Mouse (Mus musculus) bone marrow, adult 2 months (tissue): ENCODE data around the gene Hnrnph2. TPM values are rescaled to one million over a fixed set of nuclear protein-coding genes. Genes with fewer than 3 reads are reported as not detected.

Experiments used
- H3K27ac ChIP-seq: fragments of 200-500 bp; 2 replicates; pipeline ENCODE4 v1.5.1; 2012; ENCODE audit warnings: low read depth, mild to moderate bottlenecking, control low read depth, inconsistent platforms, low read length; ENCODE audit not compliant: control insufficient read depth, poor library complexity, insufficient read depth
- H3K4me1 ChIP-seq: fragments of 200-500 bp; 2 replicates; pipeline ENCODE4 v1.6.1; 2011; ENCODE audit warnings: low read length; ENCODE audit not compliant: control insufficient read depth, insufficient read depth
- H3K4me3 ChIP-seq: fragments of 200-500 bp; replicated peaks from 2 replicates; pipeline ENCODE3; 2011; ENCODE audit warnings: mild to moderate bottlenecking, low read depth, low read length, control low read depth; ENCODE audit not compliant: control insufficient read depth
- CTCF ChIP-seq: fragments of 200-500 bp; IDR thresholded peaks from 2 replicates; pipeline ENCODE4 v1.5.1; 2011; ENCODE audit warnings: low read length, control low read depth; ENCODE audit not compliant: control insufficient read depth, insufficient read depth
- POLR2A ChIP-seq: fragments of 200-500 bp; IDR thresholded peaks from 2 replicates; pipeline ENCODE4 v1.6.1; 2011; ENCODE audit warnings: low read depth, mild to moderate bottlenecking, control low read depth, low read length, borderline replicate concordance; ENCODE audit not compliant: control insufficient read depth
- WGBS: fragments of 180-500 bp; shearing (Covaris S2); methylation state at CpG from one replicate; pipeline ENCODE4 v1.1.7; 2018; 5-methylcytosine and 5-hydroxymethylcytosine counted together
- polyA plus RNA-seq: library from polyadenylated mRNA; stranded (reverse); fragments of >200 nt; gene quantifications from 2 replicates; pipeline ENCODE4 v1.2.4, GENCODE M21; 2011; ENCODE audit warnings: low replicate concordance; ENCODE audit not compliant: missing spikeins, insufficient read depth, insufficient read length

The Hnrnph2 gene
- polyA plus RNA-seq, 1 experiment, result 50.4 TPM

DNA sequence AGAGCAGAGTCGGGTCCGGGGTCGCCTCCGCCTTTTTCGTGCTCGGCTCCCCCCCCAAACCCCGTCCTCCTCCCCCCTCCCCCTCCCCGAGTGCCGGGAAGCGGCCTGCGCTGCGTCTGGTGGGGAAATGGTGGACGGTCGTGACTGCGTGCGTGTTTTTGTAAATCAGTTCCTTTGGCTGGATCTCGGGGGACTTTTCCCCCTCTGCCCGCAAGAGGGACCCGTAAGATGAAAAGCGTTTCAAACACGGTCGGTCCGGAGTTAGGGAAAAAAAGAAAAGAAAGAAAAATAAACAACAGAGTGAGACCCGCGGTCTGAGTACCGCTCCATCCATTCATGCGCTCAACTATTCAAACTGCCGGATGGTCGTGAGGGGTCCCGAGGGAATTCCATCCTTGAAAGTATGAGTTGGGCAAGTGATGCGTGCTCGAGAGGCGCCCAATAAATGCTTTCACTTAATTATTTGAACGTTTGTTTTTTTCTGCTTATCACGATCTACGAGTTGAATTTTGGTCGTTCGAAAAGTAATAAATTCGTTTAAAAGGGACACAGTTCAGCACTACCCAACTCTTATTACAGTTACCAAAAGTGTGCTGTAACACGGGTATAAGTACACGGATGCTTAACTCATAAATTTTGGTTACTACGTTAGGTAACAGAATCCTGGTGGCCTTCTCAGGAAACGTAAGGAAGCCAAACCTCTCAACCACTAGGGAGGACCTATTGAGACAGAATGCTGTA is 571 bp downstream of the Hnrnph2 start:
- Histone ChIP-seq H3K27ac (peak overlapping the region; percentile 93), H3K4me3 (peak overlapping the region; percentile 79), H3K4me1 (no peaks in the 10 kb centered on the region; the same call in 1 of the 2 replicates)
- TF ChIP-seq CTCF (no peak), POLR2A (no peak)
- 14% methylated on average over 33 of the region's 43 CpGs for WGBS

DNA sequence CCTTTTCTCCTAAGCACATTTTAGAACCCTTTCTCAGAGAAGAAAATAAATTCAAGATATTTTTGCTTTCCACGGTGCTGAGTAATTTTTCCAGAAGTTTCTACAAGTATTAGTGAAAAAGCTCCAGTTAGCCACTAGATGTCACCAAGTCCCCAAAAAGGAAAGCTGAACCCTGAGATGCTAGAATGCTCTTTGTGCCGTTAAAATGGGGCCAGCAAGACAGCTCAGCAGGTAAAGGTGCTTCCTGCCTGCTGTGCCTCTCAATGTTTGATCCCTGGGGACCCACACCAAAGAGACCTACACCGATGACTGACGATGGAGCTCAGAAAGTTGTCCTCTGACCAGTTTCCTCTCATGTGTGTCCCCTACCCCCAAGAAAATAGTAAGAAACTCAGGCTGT is 8.5 kb downstream of the Hnrnph2 start:
- no peak for TF ChIP-seq POLR2A
- TF ChIP-seq CTCF, result no peak
- H3K27ac ChIP-seq, result no peak overlapping the region
- H3K4me1 ChIP-seq, result no peaks in the 10 kb centered on the region; the same call in 1 of the 2 replicates
- WGBS, result 12% methylated on average over 4 of the region's 4 CpGs
- no peak overlapping the region for H3K4me3 ChIP-seq

DNA sequence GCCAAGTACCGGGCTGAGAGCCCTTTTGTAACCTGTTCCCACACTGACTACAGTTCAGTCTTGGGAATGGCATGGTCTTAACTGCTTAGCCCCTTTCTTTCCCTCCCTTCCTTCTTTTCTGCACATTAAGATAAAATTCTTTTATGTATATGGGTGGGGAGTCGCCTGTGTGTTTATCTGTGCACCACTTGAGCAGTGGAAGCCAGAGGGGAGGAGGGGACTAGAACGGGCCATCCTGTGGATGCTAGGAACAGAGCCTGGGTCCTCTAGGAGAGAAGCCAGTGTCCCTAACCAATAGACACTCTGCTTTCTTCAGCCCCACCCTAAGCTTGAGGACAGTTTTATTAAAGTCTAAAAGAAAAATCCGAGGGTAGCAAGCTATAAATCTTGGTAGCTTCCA is 10.0 kb downstream of the Hnrnph2 start:
- TF ChIP-seq POLR2A, result no peak
- TF ChIP-seq CTCF, result no peak
- H3K4me3 ChIP-seq, result no peak overlapping the region
- H3K27ac ChIP-seq, result no peak overlapping the region
- H3K4me1 ChIP-seq, result no peaks in the 10 kb centered on the region; the same call in 1 of the 2 replicates
- 45% methylated on average over 4 of the region's 4 CpGs for WGBS

DNA sequence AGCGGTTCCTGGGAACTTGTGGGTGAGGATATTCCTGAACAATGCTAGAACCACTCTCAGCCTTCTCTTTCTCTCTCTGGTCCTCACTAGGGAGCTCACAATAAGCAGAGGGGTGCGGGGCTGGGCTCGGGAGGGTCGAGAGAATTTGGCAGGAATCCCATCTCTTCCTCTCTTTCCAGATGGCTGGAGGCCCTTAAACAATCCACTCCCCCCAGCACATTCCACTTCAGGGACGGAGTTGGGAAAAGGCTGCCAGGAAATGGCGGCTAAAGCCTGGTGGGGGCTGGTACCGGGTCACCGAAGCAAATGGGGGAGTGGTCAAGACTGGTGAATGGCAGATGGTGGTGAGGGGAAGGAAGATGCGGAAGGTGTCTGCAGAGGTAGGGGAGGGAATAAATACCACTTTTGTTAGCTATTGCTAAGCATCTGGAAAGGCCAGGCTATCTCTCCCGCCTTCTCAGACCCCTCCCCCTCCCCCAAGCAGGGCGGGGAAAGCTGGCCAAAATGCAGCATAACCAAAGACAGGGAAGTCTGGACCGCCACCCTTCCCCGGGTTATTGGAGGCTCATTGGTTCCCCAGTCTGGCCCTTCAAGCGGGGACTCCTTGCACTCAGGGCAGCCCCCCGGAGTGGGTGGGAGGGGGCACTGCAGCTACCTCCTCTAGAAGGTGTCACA is 11.4 kb downstream of the Hnrnph2 start:
- peak overlapping the region; percentile 54 for H3K4me3 ChIP-seq
- WGBS, result 17% methylated on average over 15 of the region's 15 CpGs
- no peaks in the 10 kb centered on the region; the same call in 1 of the 2 replicates for H3K4me1 ChIP-seq
- no peak overlapping the region for H3K27ac ChIP-seq
- TF ChIP-seq POLR2A (no peak), CTCF (no peak)

DNA sequence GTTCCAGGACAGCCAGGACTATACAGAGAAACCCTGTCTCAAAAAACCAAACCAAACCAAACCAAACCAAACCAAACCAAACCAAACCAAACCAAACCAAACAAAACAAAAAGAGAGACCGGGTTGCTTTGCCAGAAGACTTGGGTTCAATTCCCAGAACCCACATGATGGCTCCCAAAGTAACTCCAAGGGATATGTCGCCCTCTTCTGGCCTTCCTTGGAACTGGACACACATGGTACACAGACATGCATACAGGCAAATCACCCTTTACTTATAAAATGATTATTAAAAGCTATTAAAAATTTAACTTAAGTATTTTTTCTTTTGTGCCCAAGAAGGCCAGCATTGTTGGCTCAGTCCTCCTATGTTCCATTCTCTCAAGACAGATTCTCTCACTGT is 13.3 kb downstream of the Hnrnph2 start:
- 64% methylated on average over 2 of the region's 2 CpGs for WGBS
- TF ChIP-seq CTCF, result peak; percentile 31
- no peak for TF ChIP-seq POLR2A
- no peak overlapping the region for H3K27ac ChIP-seq
- H3K4me1 ChIP-seq, result no peaks in the 10 kb centered on the region
- no peak overlapping the region for H3K4me3 ChIP-seq

DNA sequence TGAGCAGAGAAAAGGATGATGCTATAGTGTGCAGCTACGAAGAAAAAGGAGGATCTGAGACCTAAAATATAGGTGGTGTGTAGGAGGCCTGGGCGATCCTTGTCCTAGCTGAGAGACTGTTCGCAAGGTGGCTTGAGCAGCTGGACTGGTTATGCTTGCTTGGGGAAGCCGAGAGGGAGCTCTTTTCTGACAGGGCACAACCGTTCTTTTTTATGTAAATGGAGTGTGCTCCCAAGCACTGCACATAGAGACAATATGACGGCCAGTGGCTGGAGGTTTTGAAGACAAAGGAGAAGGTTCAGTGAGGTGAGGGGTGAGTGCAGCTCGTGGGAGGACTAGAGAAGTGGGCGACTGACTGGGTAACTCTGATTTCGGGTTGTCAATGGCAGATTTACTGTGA is 18.7 kb downstream of the Hnrnph2 start:
- TF ChIP-seq CTCF (no peak), POLR2A (no peak)
- 70% methylated on average over 9 of the region's 9 CpGs for WGBS
- Histone ChIP-seq H3K4me3 (no peak overlapping the region), H3K4me1 (no peaks in the 10 kb centered on the region), H3K27ac (no peak overlapping the region)

DNA sequence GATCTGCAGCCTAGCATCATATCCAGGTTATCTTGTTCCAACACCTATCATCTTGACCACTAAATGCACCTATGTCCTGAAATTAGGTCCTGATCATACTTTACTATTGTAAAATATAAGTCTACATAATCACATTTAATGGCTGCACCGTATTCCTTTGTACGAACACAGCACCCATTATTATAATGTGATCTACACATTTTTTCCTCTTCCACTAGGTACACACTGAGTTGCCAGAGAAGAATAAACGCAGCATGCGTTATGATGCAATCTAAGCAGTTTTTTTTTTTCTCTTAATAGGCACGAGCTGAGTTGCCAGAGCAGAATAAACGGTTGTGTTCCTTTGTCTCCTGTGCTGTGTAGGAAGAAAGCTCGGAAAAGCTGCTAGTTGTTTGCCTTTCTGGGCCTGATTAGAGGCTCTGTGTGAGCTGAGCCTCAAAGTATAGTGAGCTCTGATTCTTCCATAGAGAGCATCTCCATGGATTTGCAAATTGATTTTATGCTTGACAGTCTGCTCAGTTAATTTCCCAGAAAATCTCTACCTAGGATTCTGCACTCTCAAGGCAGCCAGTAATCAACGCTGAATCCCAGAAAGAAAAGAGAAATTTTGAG is 19.4 kb downstream of the Hnrnph2 start:
- H3K4me1 ChIP-seq, result no peaks in the 10 kb centered on the region
- 62% methylated on average over 8 of the region's 8 CpGs for WGBS
- H3K4me3 ChIP-seq, result no peak overlapping the region

DNA sequence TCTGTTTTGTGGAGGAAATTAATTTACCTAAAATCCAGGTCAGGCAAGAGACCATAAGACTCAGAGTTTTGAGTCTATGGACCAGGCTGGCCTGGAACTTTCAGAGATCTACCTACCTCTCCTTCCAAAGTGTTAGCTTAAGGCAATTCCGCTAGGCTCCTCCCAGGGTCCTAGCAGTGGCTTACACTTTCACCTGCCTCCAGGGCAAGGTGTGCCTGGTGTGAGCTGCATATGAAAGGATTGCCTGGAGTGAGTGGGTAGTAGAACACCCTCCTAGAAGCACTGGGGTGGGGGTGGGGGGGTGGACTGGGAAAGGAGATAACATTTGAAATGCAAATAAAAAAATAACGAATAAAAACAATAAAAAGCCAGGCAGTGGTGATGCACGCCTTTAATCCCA is 20.7 kb downstream of the Hnrnph2 start:
- 81% methylated on average over 3 of the region's 3 CpGs for WGBS
- no peak for TF ChIP-seq POLR2A
- TF ChIP-seq CTCF, result no peak
- Histone ChIP-seq H3K4me1 (no peaks in the 10 kb centered on the region), H3K27ac (no peak overlapping the region), H3K4me3 (no peak overlapping the region)

More for the DNA sequence above, 19.4 kb downstream of the Hnrnph2 start:
- H3K27ac ChIP-seq, result no peak overlapping the region
- TF ChIP-seq CTCF, result no peak
- no peak for TF ChIP-seq POLR2A
